Mouse (Mus musculus): ENCODE results near the gene Lrba. TPM values are rescaled to one million over a fixed set of nuclear protein-coding genes. Genes with fewer than 3 reads are reported as not detected.

The Lrba gene
- polyA plus RNA-seq, 1 experiment from 2014 or later = 9.2 TPM

- Histone ChIP-seq H3K9ac (ENCODE audit: low read depth, low read length) (peak within 1 kb of the TSS; percentile 95), H3K4me3 (ENCODE audit: low read depth, low read length) (peak within 1 kb of the TSS; percentile 55), H3K9me3 (ENCODE audit: control insufficient read depth, low read length) (no peaks in the 10 kb centered on the region), H3K27me3 (replicated peaks; ENCODE audit: control insufficient read depth, insufficient read depth, low read length) (peaks cover 15% of the 10 kb centered on the region; the same call in 1 of the 2 replicates), H3K36me3 (ENCODE audit: control insufficient read depth, insufficient read depth, low read length) (no peaks in the 10 kb centered on the region), H3K27ac (replicated peaks; ENCODE audit: low read depth, low read length) (peak within 1 kb of the TSS; percentile 99), H3K4me1 (ENCODE audit: control insufficient read depth, insufficient read depth, low read length) (peaks cover 7% of the 10 kb centered on the region; the same call in 1 of the 2 replicates), H3K4me2 (ENCODE audit: low read depth, low read length) (peak within 1 kb of the TSS; percentile 64)
- ATAC-seq (ENCODE audit: low read depth) = peak; percentile 88
- 2% methylated on average over 25 of the region's 25 CpGs for WGBS
- peak; percentile 94 for DNase-seq (ENCODE audit: low spot score)
Observed at GRCm38 (mm10) chr3:86548091-86549015, 323.9 kb downstream of the Lrba start, which contains the start of gene Mab21l2. Gene Mab21l2, minus strand, starts transcription at chr3:86548629.

- peaks cover 11% of the 10 kb centered on the region for H3K4me1 ChIP-seq (ENCODE audit: control insufficient read depth, insufficient read depth, low read length)
- peak overlapping the region; percentile 31 for H3K4me3 ChIP-seq (ENCODE audit: low read depth, low read length)
- 5% methylated on average over 22 of the region's 22 CpGs for WGBS
- peak overlapping the region; percentile 89 for H3K27ac ChIP-seq (replicated peaks; ENCODE audit: low read depth, low read length)
- H3K9me3 ChIP-seq (ENCODE audit: control insufficient read depth, low read length) = no peaks in the 10 kb centered on the region
- peak overlapping the region; percentile 70 for H3K9ac ChIP-seq (ENCODE audit: low read depth, low read length)
- peak overlapping the region; percentile 64 for H3K4me2 ChIP-seq (ENCODE audit: low read depth, low read length)
- DNase-seq (ENCODE audit: low spot score) (peak; percentile 79), ATAC-seq (ENCODE audit: low read depth) (peak; percentile 44)
- peaks cover 13% of the 10 kb centered on the region; the same call in 1 of the 2 replicates for H3K27me3 ChIP-seq (replicated peaks; ENCODE audit: control insufficient read depth, insufficient read depth, low read length)
- no peaks in the 10 kb centered on the region for H3K36me3 ChIP-seq (ENCODE audit: control insufficient read depth, insufficient read depth, low read length)
Observed at GRCm38 (mm10) chr3:86550301-86551010, 326.0 kb downstream of the Lrba start.

- H3K27ac ChIP-seq (replicated peaks; ENCODE audit: low read depth, low read length) = peak overlapping the region; percentile 89
- peak overlapping the region; percentile 70 for H3K9ac ChIP-seq (ENCODE audit: low read depth, low read length)
Observed at GRCm38 (mm10) chr3:86551011-86551728, 326.7 kb downstream of the Lrba start.

GRCm38 (mm10) chr3:86552170-86552569 is 327.7 kb downstream of the Lrba start:
- no peak overlapping the region; the same call in 1 of the 2 replicates for H3K9ac ChIP-seq (ENCODE audit: low read depth, low read length)
- H3K9me3 ChIP-seq (ENCODE audit: control insufficient read depth, low read length) = no peaks in the 10 kb centered on the region
- peaks cover 23% of the 10 kb centered on the region for H3K4me1 ChIP-seq (ENCODE audit: control insufficient read depth, insufficient read depth, low read length)
- H3K27me3 ChIP-seq (replicated peaks; ENCODE audit: control insufficient read depth, insufficient read depth, low read length) = peaks cover 13% of the 10 kb centered on the region; the same call in 1 of the 2 replicates
- DNase-seq (ENCODE audit: low spot score) = peak; percentile 46
- peak overlapping the region; percentile 14; the same call in 1 of the 2 replicates for H3K4me3 ChIP-seq (ENCODE audit: low read depth, low read length)
- no peak for ATAC-seq (ENCODE audit: low read depth)
- WGBS = 33% methylated on average over 5 of the region's 5 CpGs
- peak overlapping the region; percentile 64 for H3K4me2 ChIP-seq (ENCODE audit: low read depth, low read length)
- peak overlapping the region; percentile 89 for H3K27ac ChIP-seq (replicated peaks; ENCODE audit: low read depth, low read length)
- H3K36me3 ChIP-seq (ENCODE audit: control insufficient read depth, insufficient read depth, low read length) = no peaks in the 10 kb centered on the region

More at GRCm38 (mm10) chr3:86551011-86551728, 326.7 kb downstream of the Lrba start:
- H3K27me3 ChIP-seq (replicated peaks; ENCODE audit: control insufficient read depth, insufficient read depth, low read length) = peaks cover 13% of the 10 kb centered on the region; the same call in 1 of the 2 replicates
- DNase-seq (ENCODE audit: low spot score) (peak; percentile 56), ATAC-seq (ENCODE audit: low read depth) (no peak)
- H3K9me3 ChIP-seq (ENCODE audit: control insufficient read depth, low read length) = no peaks in the 10 kb centered on the region
- H3K4me3 ChIP-seq (ENCODE audit: low read depth, low read length) = peak overlapping the region; percentile 31
- H3K4me1 ChIP-seq (ENCODE audit: control insufficient read depth, insufficient read depth, low read length) = peaks cover 15% of the 10 kb centered on the region
- peak overlapping the region; percentile 64 for H3K4me2 ChIP-seq (ENCODE audit: low read depth, low read length)
- 16% methylated on average over 8 of the region's 8 CpGs for WGBS
- H3K36me3 ChIP-seq (ENCODE audit: control insufficient read depth, insufficient read depth, low read length) = no peaks in the 10 kb centered on the region

- no peak overlapping the region for H3K27ac ChIP-seq (replicated peaks; ENCODE audit: low read depth, low read length)
- no peak overlapping the region for H3K9ac ChIP-seq (ENCODE audit: low read depth, low read length)
- peaks cover 16% of the 10 kb centered on the region for H3K4me1 ChIP-seq (ENCODE audit: control insufficient read depth, insufficient read depth, low read length)
- no peak overlapping the region for H3K4me3 ChIP-seq (ENCODE audit: low read depth, low read length)
- WGBS = 35% methylated on average over 1 of the region's 1 CpGs
- H3K4me2 ChIP-seq (ENCODE audit: low read depth, low read length) = no peak overlapping the region
- DNase-seq (ENCODE audit: low spot score) = no peak
- H3K36me3 ChIP-seq (ENCODE audit: control insufficient read depth, insufficient read depth, low read length) = no peaks in the 10 kb centered on the region
- no peak for ATAC-seq (ENCODE audit: low read depth)
- H3K9me3 ChIP-seq (ENCODE audit: control insufficient read depth, low read length) = no peaks in the 10 kb centered on the region
- no peaks in the 10 kb centered on the region for H3K27me3 ChIP-seq (replicated peaks; ENCODE audit: control insufficient read depth, insufficient read depth, low read length)
Observed at GRCm38 (mm10) chr3:86558976-86559375, 334.5 kb downstream of the Lrba start.

- Histone ChIP-seq H3K9me3 (ENCODE audit: control insufficient read depth, low read length) (no peaks in the 10 kb centered on the region), H3K4me1 (ENCODE audit: control insufficient read depth, insufficient read depth, low read length) (peaks cover 16% of the 10 kb centered on the region), H3K4me2 (ENCODE audit: low read depth, low read length) (no peak overlapping the region), H3K9ac (ENCODE audit: low read depth, low read length) (no peak overlapping the region), H3K4me3 (ENCODE audit: low read depth, low read length) (no peak overlapping the region), H3K36me3 (ENCODE audit: control insufficient read depth, insufficient read depth, low read length) (no peaks in the 10 kb centered on the region), H3K27me3 (replicated peaks; ENCODE audit: control insufficient read depth, insufficient read depth, low read length) (no peaks in the 10 kb centered on the region), H3K27ac (replicated peaks; ENCODE audit: low read depth, low read length) (0 out of 2 replicates have a peak overlapping the region, but pooled peaks have one; percentile 21)
- ATAC-seq (ENCODE audit: low read depth) (peak; percentile 41; the same call in 1 of the 2 replicates), DNase-seq (ENCODE audit: low spot score) (peak; percentile 49)
- 78% methylated on average over 4 of the region's 4 CpGs for WGBS
Observed at GRCm38 (mm10) chr3:86559635-86560034, 335.2 kb downstream of the Lrba start.

GRCm38 (mm10) chr3:86560281-86561022 is 336.0 kb downstream of the Lrba start:
- no peaks in the 10 kb centered on the region for H3K36me3 ChIP-seq (ENCODE audit: control insufficient read depth, insufficient read depth, low read length)
- ATAC-seq (ENCODE audit: low read depth) = no peak
- no peak overlapping the region for H3K4me2 ChIP-seq (ENCODE audit: low read depth, low read length)
- WGBS = 75% methylated on average over 4 of the region's 4 CpGs
- no peaks in the 10 kb centered on the region for H3K9me3 ChIP-seq (ENCODE audit: control insufficient read depth, low read length)
- DNase-seq (ENCODE audit: low spot score) = peak; percentile 55
- H3K27ac ChIP-seq (replicated peaks; ENCODE audit: low read depth, low read length) = no peak overlapping the region
- no peak overlapping the region for H3K4me3 ChIP-seq (ENCODE audit: low read depth, low read length)
- no peak overlapping the region for H3K9ac ChIP-seq (ENCODE audit: low read depth, low read length)
- peaks cover 12% of the 10 kb centered on the region for H3K4me1 ChIP-seq (ENCODE audit: control insufficient read depth, insufficient read depth, low read length)
- no peaks in the 10 kb centered on the region for H3K27me3 ChIP-seq (replicated peaks; ENCODE audit: control insufficient read depth, insufficient read depth, low read length)

All from embryonic facial prominence, embryonic 14.5 days (tissue).